Mouse (Mus musculus): ENCODE data around the gene Bmpr1a. TPM values are rescaled to one million over a fixed set of nuclear protein-coding genes. Genes with fewer than 3 reads are reported as not detected.
"Not testable (repeated sequence)": the region's sequence is repeated elsewhere in the genome, so short reads cannot be mapped to it uniquely, and the experiment has no call there.

The Bmpr1a gene
- polyA plus RNA-seq, 1 experiment from 2014 or later, result 44.9 TPM

DNA sequence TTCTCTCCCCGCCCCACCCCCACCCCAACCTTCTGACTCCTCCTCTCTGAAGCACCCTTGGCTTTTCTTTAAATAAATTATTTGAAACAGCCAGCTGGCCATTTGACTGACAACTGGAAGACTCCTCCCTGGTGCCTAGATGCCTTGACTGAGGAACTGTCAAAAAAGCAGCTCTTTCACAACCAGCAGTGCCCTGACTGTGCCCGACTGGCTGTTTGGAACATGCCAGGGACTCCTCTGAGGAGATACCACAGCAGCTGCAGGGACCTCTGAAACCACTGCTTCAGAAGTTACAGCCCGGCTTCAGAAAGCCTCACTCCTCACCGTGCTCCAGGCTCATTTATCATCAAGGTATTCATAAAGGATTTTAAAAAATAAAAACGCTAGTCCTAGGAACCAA is 58.8 kb downstream of the Bmpr1a start:
- no peak overlapping the region for H3K27ac ChIP-seq (ENCODE audit: low read depth, low read length)

DNA sequence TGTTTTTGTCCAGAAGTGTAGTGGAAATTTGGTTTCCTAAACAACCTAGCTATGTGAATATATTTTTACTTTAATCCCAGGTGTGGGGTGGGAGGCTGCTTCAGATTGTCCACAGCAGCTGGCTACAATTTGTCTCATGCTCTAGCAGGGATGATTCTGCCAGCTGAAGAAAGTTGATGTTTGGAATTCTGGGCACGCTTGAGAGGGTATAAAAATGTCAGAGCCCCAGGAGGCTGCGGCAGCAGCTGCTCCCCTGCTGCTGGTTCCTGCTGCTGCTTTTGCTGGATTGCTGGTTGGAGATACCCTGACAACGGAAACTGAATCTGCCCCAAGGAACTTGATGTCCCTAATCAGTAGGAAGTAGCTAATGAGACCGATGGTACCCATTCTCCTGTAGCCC is 60.6 kb downstream of the Bmpr1a start:
- ATAC-seq (ENCODE audit: low FRiP score), result no peak
- Histone ChIP-seq H3K9me3 (ENCODE audit: control insufficient read depth, low read length) (no peaks in the 10 kb centered on the region), H3K4me2 (replicated peaks; ENCODE audit: low read depth, low read length) (no peak overlapping the region), H3K9ac (ENCODE audit: low read depth, low read length) (no peak overlapping the region), H3K27me3 (ENCODE audit: control insufficient read depth, insufficient read depth, low read length) (no peaks in the 10 kb centered on the region), H3K4me3 (ENCODE audit: low read depth, low read length) (no peak overlapping the region), H3K27ac (ENCODE audit: low read depth, low read length) (no peak overlapping the region), H3K36me3 (ENCODE audit: control insufficient read depth, insufficient read depth, low read length) (peaks cover 5% of the 10 kb centered on the region; the same call in 1 of the 2 replicates), H3K4me1 (replicated peaks; ENCODE audit: control insufficient read depth, insufficient read depth, low read length) (no peaks in the 10 kb centered on the region)
- WGBS, result 54% methylated on average over 4 of the region's 4 CpGs
- no peak for DNase-seq (ENCODE audit: low spot score)

More for the DNA sequence above, 58.8 kb downstream of the Bmpr1a start:
- Histone ChIP-seq H3K9ac (ENCODE audit: low read depth, low read length) (no peak overlapping the region), H3K36me3 (ENCODE audit: control insufficient read depth, insufficient read depth, low read length) (peaks cover 8% of the 10 kb centered on the region; the same call in 1 of the 2 replicates), H3K4me2 (replicated peaks; ENCODE audit: low read depth, low read length) (no peak overlapping the region), H3K4me3 (ENCODE audit: low read depth, low read length) (no peak overlapping the region), H3K9me3 (ENCODE audit: control insufficient read depth, low read length) (no peaks in the 10 kb centered on the region), H3K4me1 (replicated peaks; ENCODE audit: control insufficient read depth, insufficient read depth, low read length) (no peaks in the 10 kb centered on the region), H3K27me3 (ENCODE audit: control insufficient read depth, insufficient read depth, low read length) (no peaks in the 10 kb centered on the region)
- DNase-seq (ENCODE audit: low spot score) (no peak), ATAC-seq (ENCODE audit: low FRiP score) (no peak)
- 90% methylated on average over 5 of the region's 5 CpGs for WGBS

DNA sequence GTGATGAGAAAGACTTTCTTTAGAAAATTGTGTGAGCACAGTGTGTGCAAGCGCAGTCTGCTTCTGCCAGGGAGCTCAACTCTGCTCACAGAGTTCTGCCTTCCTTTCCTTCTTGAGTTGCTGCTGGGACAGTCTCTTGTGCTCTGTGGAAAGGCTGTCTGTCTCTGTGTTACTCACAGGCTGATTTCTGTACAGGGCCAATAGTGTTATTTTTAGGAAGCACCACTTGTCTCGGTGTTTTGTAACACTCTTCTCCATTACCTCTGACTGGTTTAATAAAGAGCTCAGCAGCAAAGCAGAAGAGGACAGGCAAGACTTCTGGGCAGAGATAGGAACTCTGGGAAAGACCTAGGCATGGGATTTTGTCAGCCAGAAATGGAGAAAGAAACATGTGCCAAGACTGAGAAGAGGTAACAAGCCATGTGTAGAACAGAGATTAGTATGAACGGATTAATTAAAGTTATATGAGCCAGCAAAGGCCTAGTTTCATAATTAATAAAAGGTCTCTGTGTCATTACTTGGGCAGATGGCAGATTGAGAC is 62.5 kb downstream of the Bmpr1a start:
- Histone ChIP-seq H3K4me1 (replicated peaks; ENCODE audit: control insufficient read depth, insufficient read depth, low read length) (no peaks in the 10 kb centered on the region), H3K9ac (ENCODE audit: low read depth, low read length) (no peak overlapping the region), H3K27me3 (ENCODE audit: control insufficient read depth, insufficient read depth, low read length) (no peaks in the 10 kb centered on the region), H3K9me3 (ENCODE audit: control insufficient read depth, low read length) (no peaks in the 10 kb centered on the region), H3K4me3 (ENCODE audit: low read depth, low read length) (no peak overlapping the region), H3K27ac (ENCODE audit: low read depth, low read length) (no peak overlapping the region), H3K36me3 (ENCODE audit: control insufficient read depth, insufficient read depth, low read length) (0 out of 2 replicates have a peak, but pooled peaks cover 2% of the 10 kb centered on the region), H3K4me2 (replicated peaks; ENCODE audit: low read depth, low read length) (no peak overlapping the region)
- no peak for DNase-seq (ENCODE audit: low spot score)
- 91% methylated on average over 3 of the region's 3 CpGs for WGBS
- ATAC-seq (ENCODE audit: low FRiP score), result no peak

DNA sequence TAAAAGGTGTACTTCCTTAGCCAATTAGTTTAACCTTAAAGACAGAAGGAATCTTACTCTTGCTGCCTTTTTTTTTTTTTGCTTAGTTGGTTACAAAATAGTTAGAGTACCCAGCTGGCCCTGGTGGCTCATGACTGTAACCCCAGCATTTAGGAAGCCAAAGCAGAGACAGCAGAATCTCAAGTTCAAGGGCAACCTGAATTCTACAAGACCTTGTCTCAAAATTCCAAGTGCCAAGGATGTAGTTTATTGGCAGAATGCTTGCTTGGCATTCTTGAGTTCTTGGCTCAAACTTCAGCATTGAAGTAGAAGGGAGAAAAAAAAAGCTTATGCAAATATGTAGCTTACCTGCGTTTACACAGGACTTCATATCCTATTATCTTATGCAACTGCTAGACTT is 74.1 kb downstream of the Bmpr1a start:
- Histone ChIP-seq H3K4me2 (replicated peaks; ENCODE audit: low read depth, low read length) (no peak overlapping the region), H3K4me3 (ENCODE audit: low read depth, low read length) (no peak overlapping the region), H3K27ac (ENCODE audit: low read depth, low read length) (no peak overlapping the region), H3K27me3 (ENCODE audit: control insufficient read depth, insufficient read depth, low read length) (no peaks in the 10 kb centered on the region), H3K4me1 (replicated peaks; ENCODE audit: control insufficient read depth, insufficient read depth, low read length) (no peaks in the 10 kb centered on the region), H3K9ac (ENCODE audit: low read depth, low read length) (no peak overlapping the region), H3K36me3 (ENCODE audit: control insufficient read depth, insufficient read depth, low read length) (0 out of 2 replicates have a peak, but pooled peaks cover 3% of the 10 kb centered on the region), H3K9me3 (ENCODE audit: control insufficient read depth, low read length) (no peaks in the 10 kb centered on the region)
- no peak for ATAC-seq (ENCODE audit: low FRiP score)
- DNase-seq (ENCODE audit: low spot score), result no peak
- 96% methylated on average over 1 of the region's 1 CpGs for WGBS

DNA sequence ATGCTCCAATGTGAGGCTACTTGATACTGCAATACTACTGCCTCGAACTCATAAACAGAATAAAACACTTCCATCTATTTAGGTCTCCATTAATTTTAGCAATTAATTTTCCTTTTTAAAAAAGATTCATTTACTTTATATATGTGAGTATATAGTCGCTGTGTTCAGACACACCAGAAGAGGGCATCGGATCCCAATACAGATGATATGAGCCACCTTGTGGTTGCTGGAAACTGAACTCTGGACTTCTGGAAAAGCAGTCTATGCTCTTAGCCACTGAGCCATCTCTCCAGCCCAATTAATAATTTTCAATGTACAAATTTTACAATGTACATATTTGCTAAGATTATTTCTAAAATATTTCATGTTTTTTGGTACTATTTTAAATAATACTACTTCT is 74.9 kb downstream of the Bmpr1a start:
- H3K9ac ChIP-seq (ENCODE audit: low read depth, low read length), result no peak overlapping the region
- no peak for DNase-seq (ENCODE audit: low spot score)
- no peak overlapping the region for H3K4me3 ChIP-seq (ENCODE audit: low read depth, low read length)
- H3K27ac ChIP-seq (ENCODE audit: low read depth, low read length), result no peak overlapping the region
- no peak for ATAC-seq (ENCODE audit: low FRiP score)
- H3K9me3 ChIP-seq (ENCODE audit: control insufficient read depth, low read length), result no peaks in the 10 kb centered on the region
- H3K27me3 ChIP-seq (ENCODE audit: control insufficient read depth, insufficient read depth, low read length), result no peaks in the 10 kb centered on the region
- H3K4me1 ChIP-seq (replicated peaks; ENCODE audit: control insufficient read depth, insufficient read depth, low read length), result no peaks in the 10 kb centered on the region
- 96% methylated on average over 3 of the region's 3 CpGs for WGBS
- no peak overlapping the region for H3K4me2 ChIP-seq (replicated peaks; ENCODE audit: low read depth, low read length)
- 0 out of 2 replicates have a peak, but pooled peaks cover 3% of the 10 kb centered on the region for H3K36me3 ChIP-seq (ENCODE audit: control insufficient read depth, insufficient read depth, low read length)

DNA sequence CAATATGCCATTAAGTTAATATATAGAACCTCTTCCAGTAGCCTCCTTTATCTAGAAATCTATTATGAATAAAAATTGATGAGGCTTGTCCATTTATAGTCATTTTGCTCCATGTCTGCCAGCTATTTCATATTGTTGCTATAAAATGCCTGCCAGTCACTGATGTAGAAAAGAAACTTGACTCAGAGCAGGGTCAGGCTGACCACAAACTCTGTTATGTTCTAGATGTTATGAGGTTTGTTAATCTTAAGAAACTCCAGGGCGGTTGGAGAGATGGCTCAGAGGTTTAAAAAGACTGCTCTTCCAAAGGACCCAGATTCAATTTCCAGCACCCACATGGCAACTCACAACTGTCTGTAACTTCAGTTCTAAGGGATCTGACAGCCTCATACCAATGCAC is 82.1 kb downstream of the Bmpr1a start:
- Histone ChIP-seq H3K4me2 (replicated peaks; ENCODE audit: low read depth, low read length) (no peak overlapping the region), H3K9ac (ENCODE audit: low read depth, low read length) (no peak overlapping the region), H3K36me3 (ENCODE audit: control insufficient read depth, insufficient read depth, low read length) (0 out of 2 replicates have a peak, but pooled peaks cover 3% of the 10 kb centered on the region), H3K9me3 (ENCODE audit: control insufficient read depth, low read length) (no peaks in the 10 kb centered on the region), H3K4me1 (replicated peaks; ENCODE audit: control insufficient read depth, insufficient read depth, low read length) (no peaks in the 10 kb centered on the region), H3K27ac (ENCODE audit: low read depth, low read length) (no peak overlapping the region), H3K4me3 (ENCODE audit: low read depth, low read length) (no peak overlapping the region), H3K27me3 (ENCODE audit: control insufficient read depth, insufficient read depth, low read length) (no peaks in the 10 kb centered on the region)
- WGBS, result 94% methylated on average over 1 of the region's 1 CpGs
- DNase-seq (ENCODE audit: low spot score), result no peak
- ATAC-seq (ENCODE audit: low FRiP score), result no peak

DNA sequence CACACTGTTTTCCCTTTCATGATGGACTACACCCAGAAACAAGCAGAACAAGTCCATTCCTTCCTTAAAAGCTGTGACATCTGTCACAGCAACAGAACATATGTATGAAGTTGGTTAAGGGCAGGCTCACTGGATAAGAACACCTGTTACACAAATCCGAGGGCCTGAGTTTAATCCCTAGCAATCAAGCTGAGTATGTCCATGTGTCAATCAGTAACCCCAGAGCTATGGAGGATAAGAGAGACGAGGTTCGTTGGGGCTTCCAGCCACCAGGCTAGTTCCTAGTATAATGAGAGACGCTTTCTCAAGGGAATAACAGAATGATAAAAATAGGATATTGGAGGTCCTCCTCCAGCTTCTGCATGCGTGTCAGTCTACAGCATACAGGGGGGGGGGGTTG is 85.6 kb downstream of the Bmpr1a start:
- Histone ChIP-seq H3K4me1 (replicated peaks; ENCODE audit: control insufficient read depth, insufficient read depth, low read length) (no peaks in the 10 kb centered on the region), H3K9ac (ENCODE audit: low read depth, low read length) (no peak overlapping the region), H3K27ac (ENCODE audit: low read depth, low read length) (no peak overlapping the region), H3K4me2 (replicated peaks; ENCODE audit: low read depth, low read length) (no peak overlapping the region), H3K27me3 (ENCODE audit: control insufficient read depth, insufficient read depth, low read length) (no peaks in the 10 kb centered on the region), H3K4me3 (ENCODE audit: low read depth, low read length) (no peak overlapping the region), H3K36me3 (ENCODE audit: control insufficient read depth, insufficient read depth, low read length) (peaks cover 3% of the 10 kb centered on the region; the same call in 1 of the 2 replicates), H3K9me3 (ENCODE audit: control insufficient read depth, low read length) (no peaks in the 10 kb centered on the region)
- DNase-seq (ENCODE audit: low spot score), result no peak
- 90% methylated on average over 5 of the region's 5 CpGs for WGBS
- ATAC-seq (ENCODE audit: low FRiP score), result no peak

DNA sequence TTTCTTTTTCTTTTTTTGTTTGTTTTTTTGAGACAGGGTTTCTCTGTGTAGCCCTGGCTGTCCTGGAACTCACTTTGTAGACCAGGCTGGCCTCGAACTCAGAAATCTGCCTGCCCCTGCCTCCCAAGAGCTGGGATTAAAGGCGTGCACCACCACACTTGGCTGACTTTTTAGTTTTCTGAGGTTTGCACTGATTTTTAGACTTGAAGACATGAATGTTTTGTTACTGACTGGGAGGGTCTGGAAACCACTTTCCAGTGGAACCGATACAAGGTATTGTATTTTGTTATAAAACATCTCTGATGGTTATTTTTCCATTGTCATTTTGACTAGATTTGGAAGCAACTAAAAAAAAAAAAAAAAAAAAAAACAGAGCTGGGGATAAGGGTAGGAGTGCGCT is 86.2 kb downstream of the Bmpr1a start:
- H3K4me1 ChIP-seq (replicated peaks; ENCODE audit: control insufficient read depth, insufficient read depth, low read length); ATAC-seq (ENCODE audit: low FRiP score); DNase-seq (ENCODE audit: low spot score); H3K27me3 ChIP-seq (ENCODE audit: control insufficient read depth, insufficient read depth, low read length); H3K9ac ChIP-seq (ENCODE audit: low read depth, low read length); H3K4me3 ChIP-seq (ENCODE audit: low read depth, low read length); H3K9me3 ChIP-seq (ENCODE audit: control insufficient read depth, low read length); H3K27ac ChIP-seq (ENCODE audit: low read depth, low read length); H3K36me3 ChIP-seq (ENCODE audit: control insufficient read depth, insufficient read depth, low read length); H3K4me2 ChIP-seq (replicated peaks; ENCODE audit: low read depth, low read length): not testable (repeated sequence)
- WGBS, result 99% methylated on average over 4 of the region's 4 CpGs

DNA sequence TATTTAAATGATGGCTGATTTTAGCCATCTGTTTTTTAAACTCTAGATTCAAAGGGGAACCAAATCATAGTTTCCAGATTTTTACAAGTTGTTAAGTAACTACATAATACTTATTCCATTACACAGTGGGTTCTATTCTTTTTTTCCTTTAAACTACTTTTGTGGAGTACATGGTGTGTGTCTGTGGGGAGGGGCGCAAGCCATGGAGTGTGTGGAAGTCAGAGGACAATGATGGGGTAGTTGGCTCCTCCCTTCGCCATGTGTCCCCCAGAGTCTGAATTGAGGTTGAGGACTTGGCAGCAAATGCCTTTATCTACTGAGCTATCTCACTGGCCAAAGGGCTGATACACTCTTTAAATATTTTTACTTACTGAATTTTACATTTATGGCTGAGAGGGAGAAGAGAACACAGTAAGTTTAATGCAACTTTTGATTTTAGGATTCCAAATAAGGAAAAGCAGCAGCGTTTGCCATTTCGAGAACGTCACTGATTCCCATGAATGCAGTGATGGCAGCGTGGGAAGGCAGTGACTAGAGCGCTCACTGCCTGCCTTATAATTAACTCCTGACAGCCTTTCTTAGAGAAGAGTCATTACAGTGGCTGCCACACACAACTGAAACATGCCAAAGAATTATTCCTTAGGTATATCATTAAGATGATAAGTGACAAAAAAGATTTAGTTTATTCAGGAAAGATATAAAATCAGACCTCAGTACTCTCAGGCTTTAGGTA is 90.8 kb downstream of the Bmpr1a start:
- no peak for ATAC-seq (ENCODE audit: low FRiP score)
- H3K4me3 ChIP-seq (ENCODE audit: low read depth, low read length), result no peak overlapping the region
- H3K27ac ChIP-seq (ENCODE audit: low read depth, low read length), result no peak overlapping the region
- WGBS, result 95% methylated on average over 7 of the region's 7 CpGs
- H3K9me3 ChIP-seq (ENCODE audit: control insufficient read depth, low read length), result no peaks in the 10 kb centered on the region
- H3K27me3 ChIP-seq (ENCODE audit: control insufficient read depth, insufficient read depth, low read length), result no peaks in the 10 kb centered on the region
- no peak for DNase-seq (ENCODE audit: low spot score)
- peaks cover 7% of the 10 kb centered on the region for H3K36me3 ChIP-seq (ENCODE audit: control insufficient read depth, insufficient read depth, low read length)
- H3K9ac ChIP-seq (ENCODE audit: low read depth, low read length), result no peak overlapping the region
- no peak overlapping the region for H3K4me2 ChIP-seq (replicated peaks; ENCODE audit: low read depth, low read length)
- no peaks in the 10 kb centered on the region for H3K4me1 ChIP-seq (replicated peaks; ENCODE audit: control insufficient read depth, insufficient read depth, low read length)
